Mouse (Mus musculus): Measurements from ENCODE around the gene Map4k5. TPM values are rescaled to one million over a fixed set of nuclear protein-coding genes. Genes with fewer than 3 reads are reported as not detected.

The Map4k5 gene
- polyA plus RNA-seq, 1 experiment: not detected

GRCm38 (mm10) chr12:69776607-69777340 is 116.2 kb downstream of the Map4k5 start:
- H3K27ac ChIP-seq (ENCODE audit: insufficient read depth, low read depth, low read length): no peak overlapping the region

GRCm38 (mm10) chr12:69768841-69769240 is 124.2 kb downstream of the Map4k5 start:
- H3K4me1 ChIP-seq (ENCODE audit: control insufficient read depth, insufficient read depth, low read length): peaks cover 3% of the 10 kb centered on the region; the same call in 1 of the 2 replicates
- 83% methylated on average over 2 of the region's 2 CpGs for WGBS
- TF ChIP-seq POLR2A (IDR thresholded peaks at IDR 0.05; ENCODE audit: insufficient read depth, low read depth, low read length): no peak
- no peak for TF ChIP-seq CTCF (IDR thresholded peaks at IDR 0.05; ENCODE audit: insufficient read depth, low read depth, low read length)
- no peak overlapping the region for H3K4me3 ChIP-seq (ENCODE audit: insufficient read depth, low read depth, low read length)
- no peak overlapping the region for H3K27ac ChIP-seq (ENCODE audit: insufficient read depth, low read depth, low read length)

More at GRCm38 (mm10) chr12:69776607-69777340, 116.2 kb downstream of the Map4k5 start:
- 0 out of 2 replicates have a peak, but pooled peaks cover 4% of the 10 kb centered on the region for H3K4me1 ChIP-seq (ENCODE audit: control insufficient read depth, insufficient read depth, low read length)
- no peak overlapping the region for H3K4me3 ChIP-seq (ENCODE audit: insufficient read depth, low read depth, low read length)
- 69% methylated on average over 11 of the region's 11 CpGs for WGBS
- TF ChIP-seq CTCF (IDR thresholded peaks at IDR 0.05; ENCODE audit: insufficient read depth, low read depth, low read length) (no peak), POLR2A (IDR thresholded peaks at IDR 0.05; ENCODE audit: insufficient read depth, low read depth, low read length) (no peak)

GRCm38 (mm10) chr12:69767476-69768258 is 125.3 kb downstream of the Map4k5 start:
- peaks cover 3% of the 10 kb centered on the region; the same call in 1 of the 2 replicates for H3K4me1 ChIP-seq (ENCODE audit: control insufficient read depth, insufficient read depth, low read length)
- TF ChIP-seq CTCF (IDR thresholded peaks at IDR 0.05; ENCODE audit: insufficient read depth, low read depth, low read length): no peak
- WGBS: 50% methylated on average over 9 of the region's 9 CpGs
- H3K27ac ChIP-seq (ENCODE audit: insufficient read depth, low read depth, low read length): no peak overlapping the region
- no peak overlapping the region for H3K4me3 ChIP-seq (ENCODE audit: insufficient read depth, low read depth, low read length)

GRCm38 (mm10) chr12:69766185-69766904 is 126.7 kb downstream of the Map4k5 start:
- Histone ChIP-seq H3K4me1 (ENCODE audit: control insufficient read depth, insufficient read depth, low read length) (peaks cover 3% of the 10 kb centered on the region; the same call in 1 of the 2 replicates), H3K4me3 (ENCODE audit: insufficient read depth, low read depth, low read length) (no peak overlapping the region), H3K27ac (ENCODE audit: insufficient read depth, low read depth, low read length) (no peak overlapping the region)
- TF ChIP-seq CTCF (IDR thresholded peaks at IDR 0.05; ENCODE audit: insufficient read depth, low read depth, low read length) (no peak), POLR2A (IDR thresholded peaks at IDR 0.05; ENCODE audit: insufficient read depth, low read depth, low read length) (no peak)
- WGBS: 93% methylated on average over 10 of the region's 10 CpGs

- 64% methylated on average over 9 of the region's 9 CpGs for WGBS
- Histone ChIP-seq H3K4me3 (ENCODE audit: insufficient read depth, low read depth, low read length) (no peak overlapping the region), H3K4me1 (ENCODE audit: control insufficient read depth, insufficient read depth, low read length) (peaks cover 5% of the 10 kb centered on the region; the same call in 1 of the 2 replicates), H3K27ac (ENCODE audit: insufficient read depth, low read depth, low read length) (no peak overlapping the region)
- TF ChIP-seq CTCF (IDR thresholded peaks at IDR 0.05; ENCODE audit: insufficient read depth, low read depth, low read length) (no peak), POLR2A (IDR thresholded peaks at IDR 0.05; ENCODE audit: insufficient read depth, low read depth, low read length) (no peak)
Measured at GRCm38 (mm10) chr12:69765543-69765942, 127.5 kb downstream of the Map4k5 start.

- TF ChIP-seq CTCF (IDR thresholded peaks at IDR 0.05; ENCODE audit: insufficient read depth, low read depth, low read length) (no peak), POLR2A (IDR thresholded peaks at IDR 0.05; ENCODE audit: insufficient read depth, low read depth, low read length) (no peak)
- Histone ChIP-seq H3K4me1 (ENCODE audit: control insufficient read depth, insufficient read depth, low read length) (peaks cover 10% of the 10 kb centered on the region), H3K4me3 (ENCODE audit: insufficient read depth, low read depth, low read length) (no peak overlapping the region), H3K27ac (ENCODE audit: insufficient read depth, low read depth, low read length) (no peak overlapping the region)
- 95% methylated on average over 2 of the region's 2 CpGs for WGBS
Measured at GRCm38 (mm10) chr12:69761603-69762002, 131.4 kb downstream of the Map4k5 start.

- TF ChIP-seq CTCF (IDR thresholded peaks at IDR 0.05; ENCODE audit: insufficient read depth, low read depth, low read length) (no peak), POLR2A (IDR thresholded peaks at IDR 0.05; ENCODE audit: insufficient read depth, low read depth, low read length) (no peak)
- H3K27ac ChIP-seq (ENCODE audit: insufficient read depth, low read depth, low read length): no peak overlapping the region
- 34% methylated on average over 20 of the region's 20 CpGs for WGBS
- peak overlapping the region; percentile 15; the same call in 1 of the 2 replicates for H3K4me3 ChIP-seq (ENCODE audit: insufficient read depth, low read depth, low read length)
- peaks cover 10% of the 10 kb centered on the region for H3K4me1 ChIP-seq (ENCODE audit: control insufficient read depth, insufficient read depth, low read length)
Measured at GRCm38 (mm10) chr12:69760743-69761406, 132.1 kb downstream of the Map4k5 start.

- no peak overlapping the region for H3K27ac ChIP-seq (ENCODE audit: insufficient read depth, low read depth, low read length)
- TF ChIP-seq POLR2A (IDR thresholded peaks at IDR 0.05; ENCODE audit: insufficient read depth, low read depth, low read length) (no peak), CTCF (IDR thresholded peaks at IDR 0.05; ENCODE audit: insufficient read depth, low read depth, low read length) (no peak)
- H3K4me3 ChIP-seq (ENCODE audit: insufficient read depth, low read depth, low read length): no peak overlapping the region
- 78% methylated on average over 6 of the region's 6 CpGs for WGBS
- peaks cover 7% of the 10 kb centered on the region for H3K4me1 ChIP-seq (ENCODE audit: control insufficient read depth, insufficient read depth, low read length)
Measured at GRCm38 (mm10) chr12:69760014-69760413, 133.0 kb downstream of the Map4k5 start.
